Mouse (Mus musculus): ENCODE measurements at regions not wholly inside any gene's neighbourhood (a gene's known extent, or its start where the extent isn't known, plus 50 kb on each side); places are given as distances from the start of the nearest gene placed in this dataset.

GRCm38 (mm10) chr2:117787321-117787720 is 324.4 kb upstream of the Thbs1 start:
- H3K36me3 ChIP-seq (ENCODE audit: control insufficient read depth, insufficient read depth, low read length) = no peaks in the 10 kb centered on the region
- H3K4me3 ChIP-seq (ENCODE audit: low read depth, low read length) = no peak overlapping the region
- H3K9ac ChIP-seq (ENCODE audit: low read length) = no peak overlapping the region
- DNase-seq (ENCODE audit: low spot score) (no peak), ATAC-seq (no peak)
- H3K9me3 ChIP-seq (replicated peaks; ENCODE audit: control insufficient read depth, low read length) = no peaks in the 10 kb centered on the region
- WGBS = 61% methylated on average over 1 of the region's 1 CpGs
- no peaks in the 10 kb centered on the region for H3K4me1 ChIP-seq (ENCODE audit: control insufficient read depth, insufficient read depth, low read length)
- no peaks in the 10 kb centered on the region for H3K27me3 ChIP-seq (replicated peaks; ENCODE audit: control insufficient read depth, insufficient read depth, low read length)
- H3K4me2 ChIP-seq (ENCODE audit: low read length) = no peak overlapping the region
- H3K27ac ChIP-seq (ENCODE audit: low read depth, low read length) = no peak overlapping the region

GRCm38 (mm10) chr2:117794285-117794684 is 317.4 kb upstream of the Thbs1 start:
- H3K4me3 ChIP-seq (ENCODE audit: low read depth, low read length) = no peak overlapping the region
- no peaks in the 10 kb centered on the region for H3K36me3 ChIP-seq (ENCODE audit: control insufficient read depth, insufficient read depth, low read length)
- no peaks in the 10 kb centered on the region for H3K9me3 ChIP-seq (replicated peaks; ENCODE audit: control insufficient read depth, low read length)
- no peak overlapping the region for H3K4me2 ChIP-seq (ENCODE audit: low read length)
- no peak overlapping the region for H3K9ac ChIP-seq (ENCODE audit: low read length)
- H3K4me1 ChIP-seq (ENCODE audit: control insufficient read depth, insufficient read depth, low read length) = no peaks in the 10 kb centered on the region
- no peaks in the 10 kb centered on the region for H3K27me3 ChIP-seq (replicated peaks; ENCODE audit: control insufficient read depth, insufficient read depth, low read length)
- DNase-seq (ENCODE audit: low spot score) (no peak), ATAC-seq (no peak)
- 66% methylated on average over 1 of the region's 1 CpGs for WGBS
- no peak overlapping the region for H3K27ac ChIP-seq (ENCODE audit: low read depth, low read length)

- Histone ChIP-seq H3K9me3 (replicated peaks; ENCODE audit: control insufficient read depth, low read length) (no peaks in the 10 kb centered on the region), H3K4me3 (ENCODE audit: low read depth, low read length) (no peak overlapping the region), H3K36me3 (ENCODE audit: control insufficient read depth, insufficient read depth, low read length) (no peaks in the 10 kb centered on the region), H3K4me2 (ENCODE audit: low read length) (no peak overlapping the region), H3K4me1 (ENCODE audit: control insufficient read depth, insufficient read depth, low read length) (no peaks in the 10 kb centered on the region), H3K27me3 (replicated peaks; ENCODE audit: control insufficient read depth, insufficient read depth, low read length) (no peaks in the 10 kb centered on the region), H3K9ac (ENCODE audit: low read length) (no peak overlapping the region), H3K27ac (ENCODE audit: low read depth, low read length) (no peak overlapping the region)
- no peak for DNase-seq (ENCODE audit: low spot score)
- ATAC-seq = no peak
Measured at GRCm38 (mm10) chr2:117801946-117802600, 309.6 kb upstream of the Thbs1 start.

GRCm38 (mm10) chr2:117802686-117803085 is 309.0 kb upstream of the Thbs1 start:
- no peak for ATAC-seq
- WGBS = 84% methylated on average over 2 of the region's 2 CpGs
- Histone ChIP-seq H3K36me3 (ENCODE audit: control insufficient read depth, insufficient read depth, low read length) (no peaks in the 10 kb centered on the region), H3K9ac (ENCODE audit: low read length) (no peak overlapping the region), H3K4me3 (ENCODE audit: low read depth, low read length) (no peak overlapping the region), H3K27me3 (replicated peaks; ENCODE audit: control insufficient read depth, insufficient read depth, low read length) (no peaks in the 10 kb centered on the region), H3K27ac (ENCODE audit: low read depth, low read length) (no peak overlapping the region), H3K4me1 (ENCODE audit: control insufficient read depth, insufficient read depth, low read length) (no peaks in the 10 kb centered on the region), H3K4me2 (ENCODE audit: low read length) (no peak overlapping the region), H3K9me3 (replicated peaks; ENCODE audit: control insufficient read depth, low read length) (no peaks in the 10 kb centered on the region)
- no peak for DNase-seq (ENCODE audit: low spot score)

- H3K27me3 ChIP-seq (replicated peaks; ENCODE audit: control insufficient read depth, insufficient read depth, low read length) = no peaks in the 10 kb centered on the region
- H3K27ac ChIP-seq (ENCODE audit: low read depth, low read length) = no peak overlapping the region
- no peaks in the 10 kb centered on the region for H3K9me3 ChIP-seq (replicated peaks; ENCODE audit: control insufficient read depth, low read length)
- no peaks in the 10 kb centered on the region for H3K4me1 ChIP-seq (ENCODE audit: control insufficient read depth, insufficient read depth, low read length)
- no peak overlapping the region for H3K4me2 ChIP-seq (ENCODE audit: low read length)
- no peak overlapping the region for H3K4me3 ChIP-seq (ENCODE audit: low read depth, low read length)
- no peaks in the 10 kb centered on the region for H3K36me3 ChIP-seq (ENCODE audit: control insufficient read depth, insufficient read depth, low read length)
- no peak for ATAC-seq
- DNase-seq (ENCODE audit: low spot score) = no peak
- no peak overlapping the region for H3K9ac ChIP-seq (ENCODE audit: low read length)
Measured at GRCm38 (mm10) chr2:117804686-117805085, 307.0 kb upstream of the Thbs1 start.

- no peaks in the 10 kb centered on the region for H3K36me3 ChIP-seq (ENCODE audit: control insufficient read depth, insufficient read depth, low read length)
- H3K9ac ChIP-seq (ENCODE audit: low read length) = no peak overlapping the region
- ATAC-seq (no peak), DNase-seq (ENCODE audit: low spot score) (no peak)
- no peak overlapping the region for H3K27ac ChIP-seq (ENCODE audit: low read depth, low read length)
- H3K27me3 ChIP-seq (replicated peaks; ENCODE audit: control insufficient read depth, insufficient read depth, low read length) = no peaks in the 10 kb centered on the region
- no peak overlapping the region for H3K4me3 ChIP-seq (ENCODE audit: low read depth, low read length)
- WGBS = 93% methylated on average over 3 of the region's 3 CpGs
- no peak overlapping the region for H3K4me2 ChIP-seq (ENCODE audit: low read length)
- no peaks in the 10 kb centered on the region for H3K9me3 ChIP-seq (replicated peaks; ENCODE audit: control insufficient read depth, low read length)
- H3K4me1 ChIP-seq (ENCODE audit: control insufficient read depth, insufficient read depth, low read length) = no peaks in the 10 kb centered on the region
Measured at GRCm38 (mm10) chr2:117807121-117807520, 304.6 kb upstream of the Thbs1 start.

GRCm38 (mm10) chr2:117811506-117811905 is 300.2 kb upstream of the Thbs1 start:
- no peak for DNase-seq (ENCODE audit: low spot score)
- no peak overlapping the region for H3K9ac ChIP-seq (ENCODE audit: low read length)
- no peak overlapping the region for H3K4me2 ChIP-seq (ENCODE audit: low read length)
- H3K4me3 ChIP-seq (ENCODE audit: low read depth, low read length) = no peak overlapping the region
- no peak overlapping the region for H3K27ac ChIP-seq (ENCODE audit: low read depth, low read length)
- WGBS = 64% methylated on average over 1 of the region's 1 CpGs
- no peaks in the 10 kb centered on the region for H3K27me3 ChIP-seq (replicated peaks; ENCODE audit: control insufficient read depth, insufficient read depth, low read length)
- H3K36me3 ChIP-seq (ENCODE audit: control insufficient read depth, insufficient read depth, low read length) = no peaks in the 10 kb centered on the region
- no peaks in the 10 kb centered on the region for H3K4me1 ChIP-seq (ENCODE audit: control insufficient read depth, insufficient read depth, low read length)
- ATAC-seq = no peak
- H3K9me3 ChIP-seq (replicated peaks; ENCODE audit: control insufficient read depth, low read length) = no peaks in the 10 kb centered on the region

- no peak overlapping the region for H3K4me2 ChIP-seq (ENCODE audit: low read length)
- ATAC-seq (no peak), DNase-seq (ENCODE audit: low spot score) (no peak)
- H3K9ac ChIP-seq (ENCODE audit: low read length) = no peak overlapping the region
- H3K4me1 ChIP-seq (ENCODE audit: control insufficient read depth, insufficient read depth, low read length) = no peaks in the 10 kb centered on the region
- WGBS = 88% methylated on average over 2 of the region's 2 CpGs
- H3K27me3 ChIP-seq (replicated peaks; ENCODE audit: control insufficient read depth, insufficient read depth, low read length) = no peaks in the 10 kb centered on the region
- no peak overlapping the region for H3K4me3 ChIP-seq (ENCODE audit: low read depth, low read length)
- H3K27ac ChIP-seq (ENCODE audit: low read depth, low read length) = no peak overlapping the region
- H3K9me3 ChIP-seq (replicated peaks; ENCODE audit: control insufficient read depth, low read length) = no peaks in the 10 kb centered on the region
- H3K36me3 ChIP-seq (ENCODE audit: control insufficient read depth, insufficient read depth, low read length) = no peaks in the 10 kb centered on the region
Measured at GRCm38 (mm10) chr2:117811931-117812330, 299.7 kb upstream of the Thbs1 start.

GRCm38 (mm10) chr2:117819701-117820225 is 291.9 kb upstream of the Thbs1 start:
- H3K36me3 ChIP-seq (ENCODE audit: control insufficient read depth, insufficient read depth, low read length) = no peaks in the 10 kb centered on the region
- no peak for ATAC-seq
- 91% methylated on average over 3 of the region's 3 CpGs for WGBS
- no peaks in the 10 kb centered on the region for H3K4me1 ChIP-seq (ENCODE audit: control insufficient read depth, insufficient read depth, low read length)
- H3K9me3 ChIP-seq (replicated peaks; ENCODE audit: control insufficient read depth, low read length) = no peaks in the 10 kb centered on the region
- H3K4me3 ChIP-seq (ENCODE audit: low read depth, low read length) = no peak overlapping the region
- H3K9ac ChIP-seq (ENCODE audit: low read length) = no peak overlapping the region
- no peak overlapping the region for H3K4me2 ChIP-seq (ENCODE audit: low read length)
- DNase-seq (ENCODE audit: low spot score) = no peak
- H3K27me3 ChIP-seq (replicated peaks; ENCODE audit: control insufficient read depth, insufficient read depth, low read length) = no peaks in the 10 kb centered on the region
- no peak overlapping the region for H3K27ac ChIP-seq (ENCODE audit: low read depth, low read length)
